Mouse (Mus musculus): Measurements from ENCODE around the gene Ptprq. TPM values are rescaled to one million over a fixed set of nuclear protein-coding genes. Genes with fewer than 3 reads are reported as not detected.

Ptprq gene
- polyA plus RNA-seq (2015; fragmentation: Nextera tagmentation; extraction: Ambion mirVana), result 0.04 and 0.05 TPM in 2 replicates

GRCm38 (mm10) chr10:107719806-107720205, at the start of gene Ptprq:
Gene Ptprq (minus strand): TSS chr10:107720051.
- Histone ChIP-seq H3K9ac (no peak within 1 kb of the TSS), H3K27me3 (replicated peaks) (no peaks in the 10 kb centered on the region), H3K4me1 (no peaks in the 10 kb centered on the region), H3K36me3 (no peaks in the 10 kb centered on the region), H3K4me2 (no peak within 1 kb of the TSS), H3K4me3 (replicated peaks) (no peak within 1 kb of the TSS), H3K9me3 (no peaks in the 10 kb centered on the region), H3K27ac (no peak within 1 kb of the TSS)
- no peak for ATAC-seq (ENCODE audit: insufficient read depth, low FRiP score, low read depth)
- 55% methylated on average over 1 of the region's 1 CpGs for WGBS

- no peak overlapping the region for H3K9ac ChIP-seq
- no peak overlapping the region for H3K27ac ChIP-seq
- WGBS, result 73% methylated on average over 1 of the region's 1 CpGs
- no peaks in the 10 kb centered on the region for H3K27me3 ChIP-seq (replicated peaks)
- H3K4me3 ChIP-seq (replicated peaks), result no peak overlapping the region
- no peak for ATAC-seq (ENCODE audit: insufficient read depth, low FRiP score, low read depth)
- H3K4me2 ChIP-seq, result no peak overlapping the region
- H3K36me3 ChIP-seq, result no peaks in the 10 kb centered on the region
- H3K4me1 ChIP-seq, result no peaks in the 10 kb centered on the region
- no peaks in the 10 kb centered on the region for H3K9me3 ChIP-seq
Measured at GRCm38 (mm10) chr10:107759624-107760023, 39.8 kb upstream of the Ptprq start.

DNA sequence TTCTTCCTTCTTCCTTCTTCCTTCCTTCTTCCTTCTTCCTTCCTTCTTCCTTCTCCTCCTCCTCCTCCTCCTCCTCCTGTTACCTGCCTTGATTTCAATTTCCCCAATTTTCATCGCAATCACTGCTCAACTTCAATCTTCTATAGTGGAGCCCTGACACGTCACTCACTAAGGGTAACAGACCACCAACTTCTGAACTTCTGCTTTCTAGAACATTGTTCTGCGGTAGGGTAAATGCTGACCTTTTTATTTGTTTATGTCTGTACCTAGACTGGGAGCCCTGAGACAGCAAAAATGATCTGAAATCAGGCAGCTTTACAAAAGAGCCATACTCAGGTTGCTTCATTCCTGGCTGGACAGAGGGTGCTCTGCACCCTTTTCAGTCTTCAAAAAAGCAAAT, 33.6 kb upstream of the Ptprq start:
- WGBS, result 80% methylated on average over 3 of the region's 3 CpGs
- Histone ChIP-seq H3K4me1 (no peaks in the 10 kb centered on the region), H3K4me3 (replicated peaks) (no peak overlapping the region), H3K27me3 (replicated peaks) (no peaks in the 10 kb centered on the region), H3K4me2 (no peak overlapping the region), H3K9ac (no peak overlapping the region), H3K27ac (no peak overlapping the region), H3K9me3 (no peaks in the 10 kb centered on the region), H3K36me3 (no peaks in the 10 kb centered on the region)
- ATAC-seq (ENCODE audit: insufficient read depth, low FRiP score, low read depth), result no peak

- H3K4me3 ChIP-seq (replicated peaks), result peak overlapping the region; percentile 13; the same call in 1 of the 2 replicates
- H3K9me3 ChIP-seq, result no peaks in the 10 kb centered on the region
- H3K27me3 ChIP-seq (replicated peaks), result no peaks in the 10 kb centered on the region
- 30% methylated on average over 15 of the region's 15 CpGs for WGBS
- H3K4me1 ChIP-seq, result no peaks in the 10 kb centered on the region
- no peak overlapping the region for H3K27ac ChIP-seq
- no peak overlapping the region for H3K9ac ChIP-seq
- H3K4me2 ChIP-seq, result peak overlapping the region; percentile 38
- no peak for ATAC-seq (ENCODE audit: insufficient read depth, low FRiP score, low read depth)
- H3K36me3 ChIP-seq, result no peaks in the 10 kb centered on the region
Measured at GRCm38 (mm10) chr10:107752351-107753143, 32.7 kb upstream of the Ptprq start.

DNA sequence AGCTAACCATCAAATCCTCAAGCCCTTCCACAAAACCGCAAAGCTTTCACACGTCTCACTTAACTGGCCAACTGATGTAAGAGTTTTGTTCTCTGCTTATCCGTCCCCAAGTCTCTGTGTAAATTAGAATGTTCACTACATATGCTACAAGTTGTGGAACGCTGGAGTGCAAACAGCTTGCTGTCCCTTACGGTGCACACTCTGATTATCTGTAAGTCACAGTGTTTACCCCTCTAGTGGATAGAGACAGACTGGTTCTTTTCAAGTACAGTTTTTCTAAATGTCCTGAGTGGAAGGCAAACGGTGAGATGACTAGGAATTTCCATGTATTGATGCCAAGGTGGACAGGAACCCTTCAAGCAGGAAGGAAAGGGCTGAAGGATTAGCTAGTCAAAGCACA, 32.1 kb upstream of the Ptprq start:
- no peaks in the 10 kb centered on the region for H3K4me1 ChIP-seq
- no peak overlapping the region for H3K9ac ChIP-seq
- H3K4me2 ChIP-seq, result peak overlapping the region; percentile 38
- H3K27ac ChIP-seq, result no peak overlapping the region
- WGBS, result 30% methylated on average over 6 of the region's 6 CpGs
- no peaks in the 10 kb centered on the region for H3K9me3 ChIP-seq
- H3K27me3 ChIP-seq (replicated peaks), result no peaks in the 10 kb centered on the region
- H3K4me3 ChIP-seq (replicated peaks), result no peak overlapping the region
- no peak for ATAC-seq (ENCODE audit: insufficient read depth, low FRiP score, low read depth)
- no peaks in the 10 kb centered on the region for H3K36me3 ChIP-seq

DNA sequence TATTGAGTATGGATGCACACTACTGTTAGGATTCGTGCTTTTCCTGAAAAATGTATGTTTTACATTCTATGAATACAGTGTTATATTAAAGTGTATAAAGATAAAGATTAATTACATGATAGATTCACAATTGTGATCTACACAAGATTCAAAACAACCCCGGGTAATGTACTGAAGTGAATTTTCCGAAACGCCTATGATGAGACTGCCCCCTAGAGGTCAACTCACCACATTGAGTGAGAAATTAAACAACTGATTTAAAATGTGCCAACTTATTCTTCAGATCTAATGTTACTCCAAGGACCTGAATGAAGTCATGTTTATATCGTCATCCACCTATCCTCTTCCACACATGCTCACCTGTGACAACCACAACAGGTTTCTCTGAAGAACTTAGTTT, 27.7 kb upstream of the Ptprq start:
- no peaks in the 10 kb centered on the region for H3K4me1 ChIP-seq
- no peak overlapping the region for H3K27ac ChIP-seq

DNA sequence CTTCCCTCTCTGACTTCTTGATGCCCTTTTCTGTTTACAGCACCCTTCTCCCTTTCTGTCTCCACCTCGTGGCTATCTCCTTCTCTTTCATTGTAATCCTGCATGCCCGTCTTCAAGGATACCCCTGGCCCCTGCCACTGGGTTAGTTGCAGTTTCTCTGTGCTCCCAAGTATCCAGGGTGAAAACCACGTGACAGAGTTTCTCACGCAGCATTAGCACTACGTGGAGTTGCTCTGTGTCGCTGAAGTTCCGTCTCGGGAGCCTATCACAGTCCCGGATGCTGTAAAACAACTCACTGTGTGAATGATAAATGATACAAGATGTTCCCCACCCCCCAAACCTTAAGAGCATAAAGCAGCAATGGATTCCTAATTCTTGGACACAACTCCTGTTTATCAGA, 26.9 kb upstream of the Ptprq start:
- no peak overlapping the region for H3K4me3 ChIP-seq (replicated peaks)
- ATAC-seq (ENCODE audit: insufficient read depth, low FRiP score, low read depth), result peak; percentile 63; the same call in 1 of the 2 replicates
- no peaks in the 10 kb centered on the region for H3K4me1 ChIP-seq
- peak overlapping the region; percentile 34 for H3K4me2 ChIP-seq
- H3K27ac ChIP-seq, result no peak overlapping the region
- WGBS, result 11% methylated on average over 9 of the region's 9 CpGs
- H3K9me3 ChIP-seq, result no peaks in the 10 kb centered on the region
- H3K27me3 ChIP-seq (replicated peaks), result no peaks in the 10 kb centered on the region
- H3K9ac ChIP-seq, result no peak overlapping the region
- H3K36me3 ChIP-seq, result no peaks in the 10 kb centered on the region

More for the DNA sequence above, 27.7 kb upstream of the Ptprq start:
- Histone ChIP-seq H3K4me3 (replicated peaks) (no peak overlapping the region), H3K27me3 (replicated peaks) (no peaks in the 10 kb centered on the region), H3K9ac (no peak overlapping the region), H3K9me3 (no peaks in the 10 kb centered on the region), H3K36me3 (no peaks in the 10 kb centered on the region), H3K4me2 (no peak overlapping the region)
- no peak for ATAC-seq (ENCODE audit: insufficient read depth, low FRiP score, low read depth)
- 20% methylated on average over 5 of the region's 5 CpGs for WGBS

DNA sequence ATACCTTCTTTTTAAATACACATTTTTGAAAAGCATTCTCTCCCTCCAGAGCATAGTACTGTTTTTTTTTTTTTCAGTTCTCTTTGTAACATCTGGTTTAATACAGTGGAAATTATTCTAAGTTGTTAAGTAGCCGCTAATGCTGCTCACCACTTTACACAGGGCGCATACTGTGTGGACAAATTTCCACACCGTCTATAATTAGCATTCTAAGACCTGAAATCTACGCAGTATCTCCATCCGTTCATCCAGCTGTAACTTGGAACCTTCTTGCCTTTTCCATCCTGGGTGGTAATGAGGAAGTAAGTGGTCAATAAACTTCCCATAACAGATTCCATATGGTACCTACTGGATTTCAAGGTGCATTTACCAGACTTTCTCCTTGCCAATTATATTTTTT, 20.0 kb upstream of the Ptprq start:
- WGBS, result 76% methylated on average over 5 of the region's 5 CpGs
- ATAC-seq (ENCODE audit: insufficient read depth, low FRiP score, low read depth), result no peak

GRCm38 (mm10) chr10:107737743-107738142, 17.9 kb upstream of the Ptprq start:
- no peaks in the 10 kb centered on the region for H3K4me1 ChIP-seq
- no peak for ATAC-seq (ENCODE audit: insufficient read depth, low FRiP score, low read depth)
- 84% methylated on average over 6 of the region's 6 CpGs for WGBS

More for the DNA sequence above, 20.0 kb upstream of the Ptprq start:
- Histone ChIP-seq H3K4me1 (no peaks in the 10 kb centered on the region), H3K4me2 (no peak overlapping the region), H3K27ac (no peak overlapping the region), H3K4me3 (replicated peaks) (no peak overlapping the region), H3K9me3 (no peaks in the 10 kb centered on the region), H3K9ac (no peak overlapping the region), H3K27me3 (replicated peaks) (no peaks in the 10 kb centered on the region), H3K36me3 (no peaks in the 10 kb centered on the region)

DNA sequence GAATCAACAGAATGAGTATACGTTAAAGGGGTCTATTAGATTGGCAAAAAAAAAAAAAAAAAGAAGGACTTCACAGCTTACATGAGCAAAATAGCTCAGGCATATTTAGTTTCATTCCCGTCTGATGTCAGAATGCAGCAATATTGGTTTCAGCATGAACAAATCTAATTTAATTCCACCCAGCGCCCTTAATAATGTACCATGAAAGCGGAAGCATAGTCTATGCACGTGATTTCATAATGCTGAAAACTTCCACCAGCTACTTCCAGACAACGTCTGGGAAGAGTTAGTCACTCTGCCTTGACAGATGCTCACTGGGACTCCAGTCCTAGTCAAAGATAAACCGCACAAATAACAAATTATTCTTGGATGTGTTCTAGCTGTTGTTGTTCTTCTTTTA, 15.6 kb upstream of the Ptprq start:
- H3K36me3 ChIP-seq, result no peaks in the 10 kb centered on the region
- H3K27ac ChIP-seq, result no peak overlapping the region
- no peaks in the 10 kb centered on the region for H3K9me3 ChIP-seq
- no peak overlapping the region for H3K4me2 ChIP-seq
- H3K9ac ChIP-seq, result no peak overlapping the region
- H3K27me3 ChIP-seq (replicated peaks), result no peaks in the 10 kb centered on the region
- ATAC-seq (ENCODE audit: insufficient read depth, low FRiP score, low read depth), result no peak
- 79% methylated on average over 7 of the region's 7 CpGs for WGBS
- H3K4me3 ChIP-seq (replicated peaks), result no peak overlapping the region
- no peaks in the 10 kb centered on the region for H3K4me1 ChIP-seq

More at GRCm38 (mm10) chr10:107737743-107738142, 17.9 kb upstream of the Ptprq start:
- Histone ChIP-seq H3K27me3 (replicated peaks) (no peaks in the 10 kb centered on the region), H3K4me2 (no peak overlapping the region), H3K36me3 (no peaks in the 10 kb centered on the region), H3K27ac (no peak overlapping the region), H3K4me3 (replicated peaks) (no peak overlapping the region), H3K9me3 (no peaks in the 10 kb centered on the region), H3K9ac (no peak overlapping the region)

GRCm38 (mm10) chr10:107734327-107734726, 14.5 kb upstream of the Ptprq start:
- no peak overlapping the region for H3K9ac ChIP-seq
- no peak for ATAC-seq (ENCODE audit: insufficient read depth, low FRiP score, low read depth)
- no peaks in the 10 kb centered on the region for H3K9me3 ChIP-seq
- H3K4me1 ChIP-seq, result no peaks in the 10 kb centered on the region
- H3K36me3 ChIP-seq, result no peaks in the 10 kb centered on the region
- no peaks in the 10 kb centered on the region for H3K27me3 ChIP-seq (replicated peaks)
- H3K27ac ChIP-seq, result no peak overlapping the region
- no peak overlapping the region for H3K4me2 ChIP-seq
- no peak overlapping the region for H3K4me3 ChIP-seq (replicated peaks)

DNA sequence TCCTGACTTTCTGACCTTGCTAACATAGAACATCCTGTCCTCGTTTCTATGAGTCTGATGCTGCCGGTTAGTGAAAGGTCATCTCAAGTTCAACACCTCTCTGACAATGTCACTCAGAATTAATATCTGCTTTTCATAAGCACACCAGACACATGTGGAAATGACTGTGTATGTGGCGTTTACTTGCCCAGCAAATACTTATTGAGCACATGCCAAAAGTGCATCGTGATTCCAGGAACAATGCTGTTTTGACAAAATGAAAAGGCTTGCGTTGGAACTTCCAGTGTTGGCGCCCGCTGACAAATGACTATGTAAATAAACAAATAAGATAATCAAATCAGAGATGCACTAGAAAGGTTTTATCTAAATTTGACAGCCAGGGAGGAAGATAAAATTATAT, 5.8 kb upstream of the Ptprq start:
- no peak for ATAC-seq (ENCODE audit: insufficient read depth, low FRiP score, low read depth)

More for the DNA sequence above, 5.8 kb upstream of the Ptprq start:
- no peaks in the 10 kb centered on the region for H3K36me3 ChIP-seq
- no peak overlapping the region for H3K27ac ChIP-seq
- no peaks in the 10 kb centered on the region for H3K4me1 ChIP-seq
- no peaks in the 10 kb centered on the region for H3K9me3 ChIP-seq
- H3K4me3 ChIP-seq (replicated peaks), result no peak overlapping the region
- 38% methylated on average over 7 of the region's 7 CpGs for WGBS
- H3K9ac ChIP-seq, result no peak overlapping the region
- no peak overlapping the region for H3K4me2 ChIP-seq
- no peaks in the 10 kb centered on the region for H3K27me3 ChIP-seq (replicated peaks)

Data from stomach, embryonic 15.5 days (tissue).